Mouse (Mus musculus): Measurements from ENCODE around the gene Fam19a1. TPM values are rescaled to one million over a fixed set of nuclear protein-coding genes. Genes with fewer than 3 reads are reported as not detected.
"Not testable (repeated sequence)": the region's sequence is repeated elsewhere in the genome, so short reads cannot be mapped to it uniquely, and the experiment has no call there.

Fam19a1 gene
- total RNA-seq (2015), result not detected in 2 replicates
- not detected in 2 replicates for total RNA-seq (2017)

- ATAC-seq (replicated peaks; ENCODE audit: poor library complexity), result no peak
Observed at GRCm38 (mm10) chr6:96112854-96113253, at the start of gene Fam19a1. Gene Fam19a1, plus strand, starts transcription at chr6:96113154.

DNA sequence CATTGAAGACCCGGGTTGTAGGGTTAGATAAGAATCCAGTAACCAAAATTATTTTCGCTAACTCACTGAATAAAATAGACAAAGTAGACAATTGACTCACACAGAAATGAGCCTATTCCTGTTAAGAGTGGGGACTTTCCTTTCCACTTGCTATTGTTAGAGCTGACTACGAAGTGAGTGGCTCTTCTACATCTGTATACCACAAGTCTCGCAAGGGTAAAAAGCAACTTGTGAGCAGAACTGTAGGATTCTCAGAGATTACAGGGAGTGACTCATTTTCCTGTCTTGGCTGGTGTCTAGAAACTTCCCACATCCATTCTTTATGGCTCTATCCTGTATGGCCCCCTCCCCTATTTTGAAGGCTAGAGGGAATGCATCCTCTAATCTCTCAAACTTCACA lies 41.9 kb upstream of the Fam19a1 start:
- ATAC-seq (replicated peaks; ENCODE audit: poor library complexity), result no peak

DNA sequence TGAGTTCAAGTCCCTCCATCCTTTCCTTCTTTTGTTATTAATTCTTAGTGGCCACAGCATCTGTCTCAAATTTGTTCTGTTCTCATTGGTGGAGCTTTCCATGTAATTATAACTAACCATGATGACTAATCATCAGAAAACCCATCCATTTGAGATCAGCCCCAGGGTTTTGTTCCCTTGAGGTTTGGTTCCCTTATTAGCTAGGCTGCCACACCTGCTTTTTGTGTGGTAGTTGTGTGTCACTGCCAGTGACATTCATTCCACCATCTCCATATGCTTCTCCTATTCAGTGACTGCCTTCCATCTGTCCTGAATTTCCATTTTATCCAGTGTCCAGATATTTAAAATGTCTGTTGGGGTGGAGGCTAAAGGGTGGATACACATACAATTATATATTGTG lies 41.4 kb upstream of the Fam19a1 start:
- no peak for ATAC-seq (replicated peaks; ENCODE audit: poor library complexity)

DNA sequence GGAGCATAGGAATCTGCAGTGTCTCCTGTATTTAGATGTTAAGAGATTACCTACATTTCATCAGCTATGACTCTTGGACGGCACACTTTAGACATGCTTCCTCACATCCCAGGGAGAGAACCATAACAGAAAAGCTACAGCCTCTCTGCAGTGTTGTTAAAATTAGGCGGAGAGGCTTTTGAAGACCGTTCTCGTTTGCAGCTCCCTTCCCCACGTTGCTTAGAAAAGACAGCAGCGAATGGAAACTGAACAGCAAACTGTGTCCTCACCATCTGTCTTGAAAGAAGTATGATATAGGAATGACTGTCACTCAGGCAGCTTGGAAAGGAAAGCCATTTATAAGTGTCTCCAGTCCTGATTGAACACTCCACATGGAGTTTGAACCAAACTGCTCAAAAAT lies 23.0 kb upstream of the Fam19a1 start:
- no peak for ATAC-seq (replicated peaks; ENCODE audit: poor library complexity)

GRCm38 (mm10) chr6:96093716-96094115 lies 19.2 kb upstream of the Fam19a1 start:
- no peak for ATAC-seq (replicated peaks; ENCODE audit: poor library complexity)

DNA sequence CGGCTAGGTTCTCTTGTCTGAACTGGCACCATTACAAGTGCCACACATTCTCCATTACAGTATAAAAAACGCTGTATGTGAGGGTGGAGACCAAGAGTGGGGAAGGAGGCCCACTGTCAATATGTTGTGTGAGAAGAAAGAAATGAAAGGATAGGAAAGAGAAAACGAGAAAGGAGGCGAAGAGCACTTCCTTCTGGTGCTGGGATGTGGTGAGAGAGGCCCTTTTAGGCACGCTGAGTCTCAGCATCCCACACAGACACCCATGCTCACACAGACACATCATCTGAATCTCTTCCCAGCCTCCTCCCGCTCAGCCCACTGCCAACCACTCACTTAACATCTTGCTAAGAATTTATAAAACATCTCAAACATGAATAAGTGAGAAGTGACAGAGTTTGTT lies 14.7 kb upstream of the Fam19a1 start:
- no peak for ATAC-seq (replicated peaks; ENCODE audit: poor library complexity)

DNA sequence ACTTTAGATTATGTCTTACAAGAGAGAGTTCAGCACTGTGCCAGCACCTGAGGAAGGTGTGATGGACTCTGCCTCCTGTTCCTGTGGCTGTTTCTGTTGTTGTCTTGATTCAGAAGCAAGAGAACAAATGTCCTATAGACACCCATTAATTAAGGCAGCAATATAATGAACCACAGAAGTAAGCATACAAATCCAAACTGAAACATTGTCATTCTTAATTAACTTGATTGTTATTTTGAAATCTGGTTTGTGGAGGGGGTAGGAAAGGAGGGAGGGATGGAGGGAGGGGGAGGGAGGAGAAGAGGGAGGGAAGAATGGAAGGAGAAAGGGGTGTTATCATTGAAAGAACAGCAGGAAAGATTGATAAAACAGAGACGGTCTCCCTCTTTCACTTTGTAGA lies 1.3 kb upstream of the Fam19a1 start:
- ATAC-seq (replicated peaks; ENCODE audit: poor library complexity), result no peak

DNA sequence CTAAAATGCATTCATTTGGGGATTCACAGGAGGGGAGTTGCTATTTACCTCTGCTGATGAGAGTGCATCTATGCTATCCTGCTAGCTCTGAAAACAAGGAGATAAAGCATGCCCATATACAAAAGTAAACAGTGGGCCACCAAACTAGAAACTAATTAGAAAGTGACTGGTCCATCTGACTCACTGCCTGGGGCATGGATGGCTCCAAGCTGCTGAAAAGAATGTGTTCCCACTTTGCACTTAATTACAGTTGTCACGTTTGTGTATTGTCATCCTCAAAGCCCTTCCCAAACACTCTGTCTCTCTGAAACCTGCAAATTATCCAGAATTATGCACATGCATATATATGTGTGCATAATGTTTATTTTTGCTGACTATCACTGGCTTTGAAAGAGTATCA lies 1.2 kb downstream of the Fam19a1 start:
- no peak for ATAC-seq (replicated peaks; ENCODE audit: poor library complexity)

GRCm38 (mm10) chr6:96116148-96116533 lies 3.2 kb downstream of the Fam19a1 start:
- no peak for ATAC-seq (replicated peaks; ENCODE audit: poor library complexity)

GRCm38 (mm10) chr6:96116534-96117272 lies 3.7 kb downstream of the Fam19a1 start:
- peak; percentile 57 for ATAC-seq (replicated peaks; ENCODE audit: poor library complexity)

GRCm38 (mm10) chr6:96143326-96143725 lies 30.4 kb downstream of the Fam19a1 start:
- no peak for ATAC-seq (replicated peaks; ENCODE audit: poor library complexity)

- ATAC-seq (replicated peaks; ENCODE audit: poor library complexity), result no peak
Observed at GRCm38 (mm10) chr6:96165403-96165802, 52.4 kb downstream of the Fam19a1 start.

GRCm38 (mm10) chr6:96165818-96166379 lies 52.9 kb downstream of the Fam19a1 start, which contains the start of gene 1700123L14Rik:
Gene 1700123L14Rik, minus strand, starts transcription at chr6:96166243.
- ATAC-seq (replicated peaks; ENCODE audit: poor library complexity), result no peak

DNA sequence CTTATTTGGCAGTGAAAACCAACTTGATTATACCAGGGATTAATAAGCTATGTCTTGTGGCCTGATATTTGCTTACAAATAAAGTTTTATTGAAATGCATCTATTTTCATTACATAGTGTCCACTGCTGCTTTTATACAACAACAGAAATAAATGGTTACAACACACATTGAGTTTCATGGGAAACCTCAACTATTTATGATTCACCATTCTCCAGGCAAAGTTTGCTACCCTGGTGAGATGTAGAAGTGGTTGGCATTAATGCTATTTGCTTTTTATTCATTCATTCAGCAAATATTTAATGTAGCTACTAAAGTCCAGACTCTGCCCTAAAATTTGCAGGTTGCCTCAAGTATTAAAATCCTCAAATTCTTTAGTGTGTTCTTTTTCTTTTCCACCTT lies 54.1 kb downstream of the Fam19a1 start:
- no peak for ATAC-seq (replicated peaks; ENCODE audit: poor library complexity)

DNA sequence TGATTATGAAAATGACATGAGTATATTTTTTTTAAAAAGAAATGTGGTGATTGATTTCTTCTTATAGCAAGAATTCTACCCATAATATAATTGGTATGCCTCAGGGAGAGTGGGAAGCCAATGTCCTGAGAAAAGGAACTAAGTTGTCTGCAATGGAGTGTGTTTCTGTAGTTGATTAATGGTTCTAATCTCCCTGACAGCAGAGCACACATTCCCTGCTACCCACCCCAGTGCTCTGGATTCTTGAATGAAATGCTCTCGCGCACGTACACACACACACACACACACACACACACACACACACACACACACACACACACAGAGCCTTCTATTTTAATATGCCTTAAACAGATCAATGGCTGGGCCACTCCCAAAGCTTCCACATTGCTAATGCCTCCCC lies 60.7 kb downstream of the Fam19a1 start:
- no peak for ATAC-seq (replicated peaks; ENCODE audit: poor library complexity)

DNA sequence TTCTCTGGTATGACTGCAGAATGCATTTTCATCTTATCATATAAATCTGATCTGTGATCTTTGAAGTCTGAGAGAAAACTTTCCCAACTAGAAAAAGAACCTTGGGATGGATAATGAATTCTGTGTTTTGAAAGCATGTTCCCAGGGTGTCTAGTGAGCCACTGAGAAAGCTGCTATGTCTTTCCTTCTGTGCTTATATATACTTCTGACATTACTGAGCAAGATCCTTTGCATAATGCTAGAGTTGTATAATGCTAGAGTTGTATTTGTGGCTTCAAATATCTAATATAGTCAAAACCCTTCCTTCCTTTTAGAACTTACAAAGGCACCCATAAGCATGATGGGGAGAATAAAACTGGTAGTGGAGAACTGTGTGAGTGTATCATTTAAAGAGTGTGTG lies 65.6 kb downstream of the Fam19a1 start:
- no peak for ATAC-seq (replicated peaks; ENCODE audit: poor library complexity)

GRCm38 (mm10) chr6:96183392-96183791 lies 70.4 kb downstream of the Fam19a1 start:
- ATAC-seq (replicated peaks; ENCODE audit: poor library complexity), result no peak

DNA sequence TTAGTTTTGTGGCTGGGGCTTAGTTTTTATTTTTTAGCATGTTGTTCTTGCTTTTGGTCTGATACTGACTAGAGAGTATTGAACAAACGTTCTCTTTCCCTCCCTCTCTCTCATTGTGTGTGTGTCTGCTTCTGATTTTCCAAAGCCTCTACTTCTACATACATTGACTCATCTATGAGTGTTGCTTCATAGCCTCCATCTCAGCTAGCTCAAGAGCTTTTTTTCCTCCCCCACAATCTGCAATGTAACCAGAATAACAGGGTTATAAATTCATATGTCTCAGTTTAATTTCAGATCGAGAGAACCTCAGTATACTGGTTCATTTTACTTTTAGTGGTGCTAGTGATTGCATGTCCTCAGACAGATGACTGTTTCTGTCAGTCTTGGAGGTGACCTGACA lies 73.6 kb downstream of the Fam19a1 start:
- no peak for ATAC-seq (replicated peaks; ENCODE audit: poor library complexity)

DNA sequence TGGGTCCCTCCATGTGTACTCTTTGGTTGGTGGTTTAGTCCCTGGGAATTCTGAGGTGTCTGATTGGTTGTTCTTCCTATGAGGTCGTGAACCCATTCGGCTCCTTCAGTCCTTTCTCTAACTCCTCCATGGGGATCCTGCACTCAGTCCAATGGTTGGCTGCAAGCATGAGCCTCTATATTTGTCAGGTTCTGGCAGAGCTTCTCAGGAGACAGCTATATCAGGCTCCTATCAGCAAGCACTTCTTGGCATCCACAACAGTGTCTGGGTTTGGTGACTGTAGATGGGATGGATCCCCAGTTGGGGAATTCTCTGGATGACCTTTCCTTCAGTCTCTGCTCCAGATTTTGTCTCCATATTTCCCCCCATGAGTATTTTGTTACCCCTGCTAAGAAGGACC lies 86.0 kb downstream of the Fam19a1 start:
- ATAC-seq (replicated peaks; ENCODE audit: poor library complexity), result not testable (repeated sequence)

- no peak for ATAC-seq (replicated peaks; ENCODE audit: poor library complexity)
Observed at GRCm38 (mm10) chr6:96205395-96205794, 92.4 kb downstream of the Fam19a1 start.

GRCm38 (mm10) chr6:96234806-96235205 lies 121.9 kb downstream of the Fam19a1 start:
- ATAC-seq (replicated peaks; ENCODE audit: poor library complexity), result no peak

- no peak for ATAC-seq (replicated peaks; ENCODE audit: poor library complexity)
Observed at GRCm38 (mm10) chr6:96244320-96244719, 131.4 kb downstream of the Fam19a1 start.

DNA sequence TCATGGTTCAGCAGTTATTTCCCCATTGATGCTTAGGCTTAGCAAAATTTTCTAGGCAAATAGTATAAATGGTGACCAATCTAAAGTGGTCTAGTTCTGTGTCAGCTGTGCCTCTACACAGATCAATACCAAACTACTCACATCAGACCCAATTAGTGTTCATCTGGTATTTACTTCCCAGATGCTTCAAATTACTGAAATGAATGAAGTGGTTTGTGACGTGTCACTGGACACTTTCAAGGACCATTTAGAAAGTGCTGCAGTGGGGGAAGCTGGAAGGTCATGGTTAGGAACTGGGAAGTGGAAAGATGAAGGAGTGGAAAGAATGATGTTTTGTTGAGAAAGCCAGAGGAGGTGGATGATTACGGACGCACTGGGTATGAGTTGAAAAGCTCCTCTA lies 139.0 kb downstream of the Fam19a1 start:
- no peak for ATAC-seq (replicated peaks; ENCODE audit: poor library complexity)

Measured in megakaryocyte progenitor cell, adult 5-6 weeks (primary cell).